Mouse (Mus musculus): Measurements from ENCODE around the gene Ctc1.

DNA sequence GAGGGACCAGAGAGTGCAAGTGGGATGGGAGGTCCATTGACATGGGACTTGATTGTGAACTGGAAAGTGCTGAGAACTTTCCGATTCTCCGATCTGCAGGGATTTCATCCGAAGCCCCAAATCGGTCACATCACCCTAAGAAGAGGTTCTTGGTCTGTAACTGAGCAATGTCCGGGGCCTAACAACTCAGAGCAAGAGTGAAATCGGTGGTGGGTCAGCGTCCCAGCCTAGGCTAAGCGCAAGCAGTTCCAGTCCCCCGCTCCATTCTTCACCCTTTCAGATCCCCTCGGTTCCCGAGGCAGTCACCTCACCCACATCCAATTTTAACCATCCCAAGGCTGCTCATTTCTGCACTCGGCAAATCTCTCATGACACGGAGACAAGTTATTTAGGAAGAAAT, 54.4 kb downstream of the Ctc1 start:
- no peak for TF ChIP-seq CTCF (conservative IDR thresholded peaks at IDR 0.05; ENCODE audit: low read length)
- TF ChIP-seq NANOG (IDR thresholded peaks at IDR 0.05; ENCODE audit: borderline replicate concordance, low read length): no peak
- TF ChIP-seq POU5F1 (IDR thresholded peaks at IDR 0.05; ENCODE audit: borderline replicate concordance, low read length): no peak

Measured in E14TG2a.4 (cell line).